Mouse (Mus musculus) hindbrain, embryonic 10.5 days (tissue): ENCODE measurements around the gene Gm2001. TPM values are rescaled to one million over a fixed set of nuclear protein-coding genes. Genes with fewer than 3 reads are reported as not detected.
"Not testable (repeated sequence)": the region's sequence is repeated elsewhere in the genome, so short reads cannot be mapped to it uniquely, and the experiment has no call there.

Source experiments
- DNase-seq: peaks from one replicate; pipeline ENCODE4 v3.0.0-alpha.2; 2017; ENCODE audit warnings: low spot score
- H3K27ac ChIP-seq: fragments of 300-500 bp; sonication (generic); 2 replicates; pipeline ENCODE4 v1.5.1; 2016; ENCODE audit warnings: mild to moderate bottlenecking, moderate library complexity
- H3K27me3 ChIP-seq: fragments of 300-500 bp; sonication (generic); 2 replicates; pipeline ENCODE4 v1.6.1; 2016; ENCODE audit warnings: mild to moderate bottlenecking; ENCODE audit not compliant: poor library complexity, insufficient read depth, severe bottlenecking
- H3K36me3 ChIP-seq: fragments of 300-500 bp; sonication (generic); 2 replicates; pipeline ENCODE4 v1.6.1; 2016; ENCODE audit warnings: mild to moderate bottlenecking, moderate library complexity
- H3K4me1 ChIP-seq: fragments of 300-500 bp; sonication (generic); replicated peaks from 2 replicates; pipeline ENCODE4 v1.6.1; 2016; ENCODE audit warnings: mild to moderate bottlenecking
- H3K4me3 ChIP-seq: fragments of 300-500 bp; sonication (generic); 2 replicates; pipeline ENCODE4 v1.5.1; 2016; ENCODE audit warnings: mild to moderate bottlenecking, moderate library complexity
- H3K9me3 ChIP-seq: fragments of 300-500 bp; sonication (generic); 2 replicates; pipeline ENCODE4 v1.6.1; 2016; ENCODE audit warnings: mild to moderate bottlenecking, moderate library complexity
- WGBS: fragments of 180-500 bp; shearing (Covaris S2); methylation state at CpG from one replicate; pipeline ENCODE4 v1.1.7; 2016; 5-methylcytosine and 5-hydroxymethylcytosine counted together
- polyA plus RNA-seq: library from polyadenylated mRNA; unstranded; fragments of >200 nt; fragmentation: Nextera tagmentation; extraction: Ambion mirVana; gene quantifications from 2 replicates; pipeline ENCODE4 v1.2.1, GENCODE M21; 2016

The Gm2001 gene
- polyA plus RNA-seq = not detected in 2 replicates

GRCm38 (mm10) chr12:87842239-87842638 lies at the start of gene Gm2001:
Gm2001 (minus strand) TSS chr12:87842339.
- DNase-seq, H3K9me3 ChIP-seq, H3K4me1 ChIP-seq, H3K27ac ChIP-seq, H3K4me3 ChIP-seq, H3K36me3 ChIP-seq, H3K27me3 ChIP-seq: not testable (repeated sequence)
- 92% methylated on average over 2 of the region's 2 CpGs for WGBS

DNA sequence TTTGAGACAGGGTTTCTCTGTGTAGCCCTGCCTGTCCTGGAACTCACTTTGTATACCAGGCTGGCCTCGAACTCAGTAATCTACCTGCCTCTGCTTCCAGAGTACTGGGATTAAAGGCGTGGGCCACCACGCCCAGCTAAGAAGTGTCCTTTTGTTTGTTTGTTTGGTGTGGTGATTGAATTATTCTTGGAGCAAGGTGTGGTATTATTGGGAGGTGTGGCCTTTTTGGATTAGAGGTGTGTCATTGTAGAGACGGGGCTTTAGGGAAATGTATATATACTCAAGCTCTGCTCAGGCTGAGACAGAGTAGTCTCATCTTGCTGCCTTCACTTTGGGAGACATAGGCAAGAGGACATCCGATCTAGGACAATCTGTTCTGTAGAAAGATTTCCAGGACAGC lies 31.6 kb upstream of the Gm2001 start, which contains the start of gene Gm2016:
Gene Gm2016, plus strand, starts transcription at position 301 of the 400 bp plus-strand sequence.
- not testable (repeated sequence) for H3K27ac ChIP-seq, H3K27me3 ChIP-seq, H3K36me3 ChIP-seq, DNase-seq, H3K4me3 ChIP-seq, H3K4me1 ChIP-seq, H3K9me3 ChIP-seq
- 86% methylated on average over 5 of the region's 5 CpGs for WGBS

GRCm38 (mm10) chr12:87864048-87864447 lies 21.9 kb upstream of the Gm2001 start:
- DNase-seq, H3K27me3 ChIP-seq, H3K36me3 ChIP-seq, H3K4me1 ChIP-seq, H3K4me3 ChIP-seq, H3K27ac ChIP-seq: not testable (repeated sequence)
- WGBS = 78% methylated on average over 2 of the region's 2 CpGs
- H3K9me3 ChIP-seq = peaks cover 15% of the 10 kb centered on the region

DNA sequence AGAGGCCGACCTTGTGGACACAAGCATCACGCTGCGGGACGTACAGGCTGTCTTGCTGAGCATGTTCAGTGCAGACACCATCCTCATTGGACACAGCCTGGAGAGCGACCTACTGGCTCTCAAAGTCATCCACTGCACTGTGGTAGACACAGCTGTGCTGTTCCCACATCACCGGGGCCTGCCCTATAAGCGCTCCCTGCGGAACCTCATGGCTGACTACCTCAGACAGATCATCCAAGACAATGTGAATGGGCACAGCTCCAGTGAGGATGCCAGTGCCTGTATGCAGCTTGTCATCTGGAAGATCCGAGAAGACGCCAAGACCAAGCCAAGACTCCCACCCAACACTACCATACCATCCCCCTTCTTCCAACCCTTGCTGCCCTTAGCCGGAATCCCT lies 21.5 kb upstream of the Gm2001 start:
- H3K9me3 ChIP-seq = peaks cover 15% of the 10 kb centered on the region
- not testable (repeated sequence) for H3K36me3 ChIP-seq, DNase-seq, H3K27ac ChIP-seq, H3K27me3 ChIP-seq, H3K4me3 ChIP-seq, H3K4me1 ChIP-seq
- WGBS = 93% methylated on average over 10 of the region's 11 CpGs

- H3K4me1 ChIP-seq, H3K4me3 ChIP-seq, H3K36me3 ChIP-seq, H3K27me3 ChIP-seq, H3K27ac ChIP-seq: not testable (repeated sequence)
- peak; percentile 2 for DNase-seq
- 86% methylated on average over 23 of the region's 23 CpGs for WGBS
- peaks cover 15% of the 10 kb centered on the region for H3K9me3 ChIP-seq
These were observed 19.9 kb upstream of the Gm2001 start for GRCm38 (mm10) chr12:87861740-87862692.

DNA sequence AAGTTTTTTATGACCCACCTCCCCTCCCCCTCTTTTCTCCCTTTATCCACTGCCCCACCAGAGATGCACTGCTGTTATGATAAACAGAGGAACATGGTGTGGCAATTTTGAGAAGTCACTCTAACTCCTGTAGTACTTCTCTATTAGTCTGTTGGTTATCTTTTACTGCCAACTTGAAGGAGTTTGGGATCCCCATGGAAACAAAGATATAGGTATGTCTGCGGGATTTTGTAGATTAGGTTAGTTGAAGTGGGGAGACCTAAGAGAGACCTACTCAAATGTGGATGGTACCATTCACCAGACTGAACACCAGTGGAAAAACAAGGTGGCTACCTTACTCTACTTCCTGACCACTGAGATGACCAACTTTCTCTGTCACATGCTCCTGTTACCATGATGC lies 13.9 kb upstream of the Gm2001 start:
- H3K36me3 ChIP-seq, H3K27ac ChIP-seq, DNase-seq, H3K4me1 ChIP-seq, H3K27me3 ChIP-seq, H3K9me3 ChIP-seq, H3K4me3 ChIP-seq: not testable (repeated sequence)
- WGBS = 85% methylated on average over 1 of the region's 1 CpGs

- not testable (repeated sequence) for DNase-seq, H3K4me1 ChIP-seq, H3K4me3 ChIP-seq, H3K27me3 ChIP-seq, H3K27ac ChIP-seq, H3K36me3 ChIP-seq, H3K9me3 ChIP-seq
- WGBS = no CpG with 5 or more reads among the region's 2 CpGs
These were observed 8.5 kb upstream of the Gm2001 start for GRCm38 (mm10) chr12:87850657-87851056.

- 90% methylated on average over 6 of the region's 6 CpGs for WGBS
- not testable (repeated sequence) for H3K4me3 ChIP-seq, DNase-seq
These were observed 25.9 kb downstream of the Gm2001 start, which contains the start of gene BB287469 for GRCm38 (mm10) chr12:87816277-87816676. BB287469 (plus strand) TSS chr12:87816577.

DNA sequence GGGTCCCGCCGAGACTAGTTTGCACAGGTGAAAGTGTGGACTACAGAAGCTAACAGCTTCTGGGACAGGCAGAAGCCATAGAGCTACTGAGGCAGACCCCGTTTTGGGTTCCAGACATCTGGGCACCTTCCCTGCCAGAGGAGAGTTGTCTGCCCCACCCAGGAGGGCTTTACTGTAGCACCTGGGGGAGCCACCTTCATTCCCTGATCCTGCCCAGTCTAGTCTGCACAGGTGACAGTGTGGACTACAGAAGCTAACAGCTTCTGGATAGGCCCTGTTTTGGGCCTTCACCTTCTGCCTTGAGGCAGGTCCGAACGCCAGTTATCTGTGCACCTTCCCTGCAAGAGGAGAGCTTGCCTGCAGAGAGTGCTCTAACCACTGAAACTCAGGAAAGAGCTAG lies 44.2 kb downstream of the Gm2001 start:
- WGBS = 91% methylated on average over 5 of the region's 5 CpGs

More at GRCm38 (mm10) chr12:87816277-87816676, 25.9 kb downstream of the Gm2001 start, which contains the start of gene BB287469:
- H3K9me3 ChIP-seq, H3K4me1 ChIP-seq, H3K27me3 ChIP-seq, H3K27ac ChIP-seq, H3K36me3 ChIP-seq: not testable (repeated sequence)

DNA sequence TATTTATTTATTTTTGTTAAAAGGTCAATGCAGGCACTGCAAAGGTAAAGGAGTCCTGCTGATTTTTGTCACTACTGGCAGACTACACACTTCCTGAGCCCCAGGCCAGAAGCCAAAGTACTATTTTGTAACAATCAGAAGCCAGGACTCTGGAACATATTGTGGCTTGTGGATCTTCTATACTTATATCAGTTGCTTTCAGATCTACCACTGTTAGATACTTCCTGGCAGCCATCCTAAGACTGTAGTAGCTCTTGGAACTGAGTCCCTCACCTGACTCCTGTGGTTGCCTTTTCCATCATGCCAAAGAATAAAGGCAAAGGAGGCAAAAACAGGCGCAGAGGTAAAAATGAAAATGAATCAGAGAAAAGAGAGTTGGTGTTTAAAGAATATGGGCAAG lies 46.9 kb downstream of the Gm2001 start, which contains the start of gene Gm21936:
Gene Gm21936, plus strand, starts transcription at position 301 of the 400 bp plus-strand sequence.
- WGBS = 92% methylated on average over 1 of the region's 1 CpGs
- not testable (repeated sequence) for DNase-seq

More for the DNA sequence above, 44.2 kb downstream of the Gm2001 start:
- not testable (repeated sequence) for H3K36me3 ChIP-seq, H3K4me1 ChIP-seq, H3K27ac ChIP-seq, H3K4me3 ChIP-seq, H3K27me3 ChIP-seq, DNase-seq, H3K9me3 ChIP-seq

More for the DNA sequence above, 46.9 kb downstream of the Gm2001 start, which contains the start of gene Gm21936:
- H3K27ac ChIP-seq, H3K4me1 ChIP-seq, H3K27me3 ChIP-seq, H3K9me3 ChIP-seq, H3K36me3 ChIP-seq, H3K4me3 ChIP-seq: not testable (repeated sequence)

Other genes starting within 250 kb of the Gm2001 start
- not detected in 2 replicates for gene Oog1, start 239.7 kb downstream of the Gm2001 start, polyA plus RNA-seq
- gene Gm4027, start 223.5 kb downstream of the Gm2001 start, polyA plus RNA-seq = not detected in 2 replicates
- gene Gm16381, start 197.7 kb downstream of the Gm2001 start, polyA plus RNA-seq = not detected in 2 replicates
- not detected in 2 replicates for gene Gm21319, start 66.6 kb downstream of the Gm2001 start, polyA plus RNA-seq
- gene Gm21936, start 46.8 kb downstream of the Gm2001 start, polyA plus RNA-seq = not detected in 2 replicates
- not detected in 2 replicates for gene BB287469, start 25.8 kb downstream of the Gm2001 start, polyA plus RNA-seq
- gene Gm2016, start 31.7 kb upstream of the Gm2001 start, polyA plus RNA-seq = not detected in 2 replicates
- not detected in 2 replicates for gene Gm2022, start 53.0 kb upstream of the Gm2001 start, polyA plus RNA-seq
- not detected in 2 replicates for gene Gm2035, start 77.5 kb upstream of the Gm2001 start, polyA plus RNA-seq
- gene Gm2042, start 111.7 kb upstream of the Gm2001 start, polyA plus RNA-seq = not detected in 2 replicates
- not detected in 2 replicates for gene Gm2075, start 169.5 kb upstream of the Gm2001 start, polyA plus RNA-seq
- not detected in 2 replicates for gene Gm6803, start 176.4 kb upstream of the Gm2001 start, polyA plus RNA-seq
- not detected in 2 replicates for gene Gm2056, start 184.7 kb upstream of the Gm2001 start, polyA plus RNA-seq
- gene Gm16368, start 241.4 kb upstream of the Gm2001 start, polyA plus RNA-seq = not detected in 2 replicates